Comparison of ENCODE assay signal across 23 mouse cellular contexts in the genomic region with DNA sequence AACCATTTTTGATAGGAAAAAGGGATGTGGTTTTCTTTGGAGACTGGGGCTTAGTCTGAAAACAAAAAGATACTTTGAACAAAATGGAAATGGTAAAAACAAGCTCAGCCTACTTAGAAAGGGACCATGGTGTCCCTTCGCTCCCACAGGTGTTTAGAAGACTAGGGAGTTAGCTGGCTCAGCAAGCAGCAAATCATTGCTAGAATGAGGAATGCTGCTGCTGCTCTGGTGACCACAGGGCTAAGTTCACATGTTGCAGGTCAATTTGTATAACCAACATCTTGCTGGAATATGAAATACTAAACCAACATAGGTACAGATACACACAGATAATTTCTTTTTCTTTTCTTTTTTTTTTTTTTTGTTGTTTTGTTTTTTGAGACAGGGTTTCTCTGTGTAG. TPM values are rescaled to one million over a fixed set of nuclear protein-coding genes. Genes with fewer than 3 reads are reported as not detected.
A peak's percentile ranks its signal among the peaks of the same experiment; 100 is the strongest.
DNase-seq lines count a peak whose midpoint lies in the region; ATAC-seq and TF ChIP-seq lines count a peak whose summit lies in the region.
"Had no signal": no experiment of that assay in that cellular context is flagged by ENCODE, and none has a peak within 500 bp of the region (broad histone marks: within the 10 kb centered on the region; RNA-seq: fewer than 3 reads in every experiment).

No protein-coding gene starts in this region.

- ATAC-seq in forebrain, embryonic 14.5 days = no peak
- ATAC-seq in kidney, embryonic 15.5 days (replicated peaks; ENCODE audit: low FRiP score) = no peak
- ATAC-seq in kidney, postnatal 0 days (replicated peaks; ENCODE audit: low FRiP score, low read depth) = no peak
- ATAC-seq in kidney, embryonic 16.5 days (ENCODE audit: low FRiP score, low TSS enrichment) = no peak
- ATAC-seq: CD4-positive, CD25-positive, alpha-beta regulatory T cell, adult 4 months; forebrain, embryonic 16.5 days had no signal

- peaks cover 26% of the 10 kb centered on the region for H3K4me1 ChIP-seq in forebrain, embryonic 10.5 days
- no peaks in the 10 kb centered on the region for H3K4me1 ChIP-seq in forebrain, embryonic 14.5 days (ENCODE audit: control insufficient read depth, insufficient read depth, low read length)
- 0 out of 2 replicates have a peak, but pooled peaks cover 7% of the 10 kb centered on the region for H3K4me1 ChIP-seq in kidney, embryonic 15.5 days
- H3K4me1 ChIP-seq in kidney, postnatal 0 days (replicated peaks; ENCODE audit: insufficient read depth, low read length) = no peaks in the 10 kb centered on the region
- no peaks in the 10 kb centered on the region for H3K4me1 ChIP-seq in kidney, embryonic 16.5 days (ENCODE audit: insufficient read depth, low read length)

- no peaks in the 10 kb centered on the region for H3K9me3 ChIP-seq in forebrain, embryonic 10.5 days
- no peaks in the 10 kb centered on the region for H3K9me3 ChIP-seq in forebrain, embryonic 14.5 days (replicated peaks; ENCODE audit: control insufficient read depth, low read length)
- H3K9me3 ChIP-seq in kidney, embryonic 15.5 days (replicated peaks) = no peaks in the 10 kb centered on the region
- no peaks in the 10 kb centered on the region for H3K9me3 ChIP-seq in kidney, postnatal 0 days (replicated peaks; ENCODE audit: low read length)
- H3K9me3 ChIP-seq in kidney, embryonic 16.5 days (ENCODE audit: low read length) = no peaks in the 10 kb centered on the region
- H3K9me3 ChIP-seq: embryonic facial prominence, embryonic 15.5 days; G1E; hindbrain, embryonic 12.5 days had no signal

- H3K9ac ChIP-seq in forebrain, embryonic 14.5 days (ENCODE audit: low read length) = no peak overlapping the region
- no peak overlapping the region for H3K9ac ChIP-seq in kidney, embryonic 15.5 days
- H3K9ac ChIP-seq in kidney, postnatal 0 days (ENCODE audit: low read depth, low read length) = no peak overlapping the region
- H3K9ac ChIP-seq in kidney, embryonic 16.5 days (replicated peaks; ENCODE audit: low read length) = no peak overlapping the region
- H3K9ac ChIP-seq: embryonic facial prominence, embryonic 15.5 days; hindbrain, embryonic 12.5 days had no signal

- H3K4me3 ChIP-seq in forebrain, embryonic 10.5 days = no peak overlapping the region
- no peak overlapping the region for H3K4me3 ChIP-seq in forebrain, embryonic 14.5 days (ENCODE audit: low read depth, low read length)
- H3K4me3 ChIP-seq in kidney, embryonic 15.5 days (replicated peaks) = no peak overlapping the region
- no peak overlapping the region for H3K4me3 ChIP-seq in kidney, postnatal 0 days (replicated peaks; ENCODE audit: low read depth, low read length)
- H3K4me3 ChIP-seq in kidney, embryonic 16.5 days (ENCODE audit: low read length) = no peak overlapping the region
- H3K4me3 ChIP-seq: embryonic facial prominence, embryonic 15.5 days; erythroblast, embryonic 14.5 days; heart, adult 2 months; hindbrain, embryonic 12.5 days had no signal

- no peak overlapping the region for H3K4me2 ChIP-seq in forebrain, embryonic 14.5 days (ENCODE audit: low read length)
- H3K4me2 ChIP-seq in kidney, embryonic 15.5 days = no peak overlapping the region
- H3K4me2 ChIP-seq in kidney, postnatal 0 days (ENCODE audit: low read length) = no peak overlapping the region
- H3K4me2 ChIP-seq in kidney, embryonic 16.5 days (replicated peaks; ENCODE audit: low read depth, low read length) = no peak overlapping the region
- H3K4me2 ChIP-seq: embryonic facial prominence, embryonic 15.5 days; hindbrain, embryonic 12.5 days had no signal

- peaks cover 77% of the 10 kb centered on the region for H3K36me3 ChIP-seq in forebrain, embryonic 10.5 days (replicated peaks)
- H3K36me3 ChIP-seq in forebrain, embryonic 14.5 days (ENCODE audit: control insufficient read depth, insufficient read depth, low read length) = peaks cover 51% of the 10 kb centered on the region
- peaks cover 69% of the 10 kb centered on the region for H3K36me3 ChIP-seq in kidney, embryonic 15.5 days
- H3K36me3 ChIP-seq in kidney, postnatal 0 days (ENCODE audit: insufficient read depth, low read length) = peaks cover 24% of the 10 kb centered on the region
- H3K36me3 ChIP-seq in kidney, embryonic 16.5 days (ENCODE audit: insufficient read depth, low read length) = peaks cover 38% of the 10 kb centered on the region

- H3K27ac ChIP-seq in forebrain, embryonic 10.5 days = peak overlapping the region; percentile 81; the same call in 1 of the 2 replicates
- no peak overlapping the region for H3K27ac ChIP-seq in forebrain, embryonic 14.5 days (ENCODE audit: low read depth, low read length)
- H3K27ac ChIP-seq in kidney, embryonic 15.5 days = no peak overlapping the region
- H3K27ac ChIP-seq in kidney, postnatal 0 days = peak overlapping the region; percentile 74; the same call in 1 of the 2 replicates
- H3K27ac ChIP-seq in kidney, embryonic 16.5 days (ENCODE audit: low read length) = no peak overlapping the region; the same call in 1 of the 2 replicates
- H3K27ac ChIP-seq: embryonic facial prominence, embryonic 15.5 days; heart, adult 2 months had no signal

- TF ChIP-seq CTCF in kidney, postnatal 0 days (IDR thresholded peaks at IDR 0.05; ENCODE audit: low read depth) = no peak

- WGBS in forebrain, embryonic 10.5 days = 92% methylated on average over 1 of the region's 1 CpGs
- whole genome bisulfite sequencing in forebrain, embryonic 14.5 days = 95% methylated on average over 1 of the region's 1 CpGs
- WGBS in kidney, embryonic 15.5 days = 95% methylated on average over 1 of the region's 1 CpGs
- 97% methylated on average over 1 of the region's 1 CpGs for WGBS in kidney, postnatal 0 days
- 97% methylated on average over 1 of the region's 1 CpGs for WGBS in kidney, embryonic 16.5 days

- no peaks in the 10 kb centered on the region for H3K27me3 ChIP-seq in forebrain, embryonic 10.5 days (ENCODE audit: poor library complexity, severe bottlenecking)
- H3K27me3 ChIP-seq in forebrain, embryonic 14.5 days (replicated peaks; ENCODE audit: control insufficient read depth, insufficient read depth, low read length) = no peaks in the 10 kb centered on the region
- no peaks in the 10 kb centered on the region for H3K27me3 ChIP-seq in kidney, embryonic 15.5 days
- no peaks in the 10 kb centered on the region for H3K27me3 ChIP-seq in kidney, postnatal 0 days (ENCODE audit: insufficient read depth, low read length)
- H3K27me3 ChIP-seq in kidney, embryonic 16.5 days (ENCODE audit: insufficient read depth, low read length) = no peaks in the 10 kb centered on the region
- H3K27me3 ChIP-seq: embryonic facial prominence, embryonic 15.5 days; hindbrain, embryonic 12.5 days had no signal

- DNase-seq in forebrain, embryonic 10.5 days (ENCODE audit: extremely low spot score, low spot score) = no peak
- DNase-seq in forebrain, embryonic 14.5 days (ENCODE audit: low spot score) = no peak
- peak; percentile 65 for DNase-seq in kidney, adult 11 months
- DNase-seq in kidney, postnatal 0 days (ENCODE audit: low spot score) = no peak
- DNase-seq in ovary, adult 18-20 months (ENCODE audit: low spot score) = no peak
- DNase-seq: adrenal gland, adult 8-10 months; adrenal gland, postnatal 36 days; B cell, adult 2 months; cerebellum, adult 2 months; cerebellum, postnatal 10 days; embryo, embryonic 11 days; gastrocnemius, postnatal 10 days; heart, adult 2 months; heart, postnatal 10 days; heart, postnatal 4 days had no signal

RNA-seq across cellular contexts. Expression of a gene that starts 16.8 kb away (rescaled TPM):
- 136 and 140 TPM in 2 replicates for polyA plus RNA-seq in forebrain, embryonic 10.5 days (2016; fragmentation: Nextera tagmentation; extraction: Ambion mirVana)
- polyA plus RNA-seq in forebrain, embryonic 14.5 days (2014; fragmentation: Nextera tagmentation; extraction: Ambion mirVana) = 111 and 120 TPM in 2 replicates
- polyA plus RNA-seq in kidney, embryonic 15.5 days (2015; fragmentation: Nextera tagmentation; extraction: Ambion mirVana) = 137 and 142 TPM in 2 replicates
- 131 and 141 TPM in 2 replicates for polyA plus RNA-seq in kidney, postnatal 0 days (2015; fragmentation: Nextera tagmentation; extraction: Ambion mirVana)
- polyA plus RNA-seq in kidney, embryonic 16.5 days (2015; fragmentation: Nextera tagmentation; extraction: Ambion mirVana) = 150 and 152 TPM in 2 replicates

RNA-seq across cellular contexts. Expression of a gene that starts 16.8 kb away (rescaled TPM):
- polyA plus RNA-seq in forebrain, embryonic 10.5 days (2016; fragmentation: Nextera tagmentation; extraction: Ambion mirVana) = 166 and 168 TPM in 2 replicates
- polyA plus RNA-seq in forebrain, embryonic 14.5 days (2014; fragmentation: Nextera tagmentation; extraction: Ambion mirVana) = 79.8 and 81.2 TPM in 2 replicates
- 151 and 165 TPM in 2 replicates for polyA plus RNA-seq in kidney, embryonic 15.5 days (2015; fragmentation: Nextera tagmentation; extraction: Ambion mirVana)
- polyA plus RNA-seq in kidney, postnatal 0 days (2015; fragmentation: Nextera tagmentation; extraction: Ambion mirVana) = 173 and 186 TPM in 2 replicates
- polyA plus RNA-seq in kidney, embryonic 16.5 days (2015; fragmentation: Nextera tagmentation; extraction: Ambion mirVana) = 153 and 155 TPM in 2 replicates

RNA-seq across cellular contexts. Expression of a gene that starts 40.1 kb away (rescaled TPM):
- 2.1 and 2.6 TPM in 2 replicates for polyA plus RNA-seq in forebrain, embryonic 10.5 days (2016; fragmentation: Nextera tagmentation; extraction: Ambion mirVana)
- 3.6 and 4.8 TPM in 2 replicates for polyA plus RNA-seq in forebrain, embryonic 14.5 days (2014; fragmentation: Nextera tagmentation; extraction: Ambion mirVana)
- 1.4 and 2.3 TPM in 2 replicates for polyA plus RNA-seq in kidney, embryonic 15.5 days (2015; fragmentation: Nextera tagmentation; extraction: Ambion mirVana)
- 1.1 and 1.4 TPM in 2 replicates for polyA plus RNA-seq in kidney, postnatal 0 days (2015; fragmentation: Nextera tagmentation; extraction: Ambion mirVana)
- 1.4 and 1.7 TPM in 2 replicates for polyA plus RNA-seq in kidney, embryonic 16.5 days (2015; fragmentation: Nextera tagmentation; extraction: Ambion mirVana)
- polyA plus RNA-seq: G1E had no signal

RNA-seq across cellular contexts. Expression of a gene that starts 48.4 kb away (rescaled TPM):
- polyA plus RNA-seq in forebrain, embryonic 10.5 days (2016; fragmentation: Nextera tagmentation; extraction: Ambion mirVana) = 7.6 and 8.9 TPM in 2 replicates
- polyA plus RNA-seq in forebrain, embryonic 14.5 days (2014; fragmentation: Nextera tagmentation; extraction: Ambion mirVana) = 2.2 and 2.3 TPM in 2 replicates
- 4.8 and 6.5 TPM in 2 replicates for polyA plus RNA-seq in kidney, embryonic 15.5 days (2015; fragmentation: Nextera tagmentation; extraction: Ambion mirVana)
- polyA plus RNA-seq in kidney, postnatal 0 days (2015; fragmentation: Nextera tagmentation; extraction: Ambion mirVana) = 8.4 and 8.6 TPM in 2 replicates
- polyA plus RNA-seq in kidney, embryonic 16.5 days (2015; fragmentation: Nextera tagmentation; extraction: Ambion mirVana) = 4.7 and 4.9 TPM in 2 replicates

RNA-seq across cellular contexts. Expression of a gene that starts 49.6 kb away (rescaled TPM):
- 445 and 454 TPM in 2 replicates for polyA plus RNA-seq in forebrain, embryonic 10.5 days (2016; fragmentation: Nextera tagmentation; extraction: Ambion mirVana)
- 401 and 454 TPM in 2 replicates for polyA plus RNA-seq in forebrain, embryonic 14.5 days (2014; fragmentation: Nextera tagmentation; extraction: Ambion mirVana)
- polyA plus RNA-seq in kidney, embryonic 15.5 days (2015; fragmentation: Nextera tagmentation; extraction: Ambion mirVana) = 631 and 634 TPM in 2 replicates
- polyA plus RNA-seq in kidney, postnatal 0 days (2015; fragmentation: Nextera tagmentation; extraction: Ambion mirVana) = 760 and 789 TPM in 2 replicates
- 654 and 670 TPM in 2 replicates for polyA plus RNA-seq in kidney, embryonic 16.5 days (2015; fragmentation: Nextera tagmentation; extraction: Ambion mirVana)

Comparison
In these comparisons a context has a peak if more than half of its experiments do, and no peak if none do; other contexts are left out.
1. H3K27ac ChIP-seq: peak in forebrain, embryonic 10.5 days (single experiment) and kidney, postnatal 0 days (single experiment); none in forebrain, embryonic 14.5 days (single experiment), kidney, embryonic 15.5 days (single experiment) and kidney, embryonic 16.5 days (single experiment).